Mouse (Mus musculus): Measurements from ENCODE around the gene Nbas.

Gene Nbas

DNA sequence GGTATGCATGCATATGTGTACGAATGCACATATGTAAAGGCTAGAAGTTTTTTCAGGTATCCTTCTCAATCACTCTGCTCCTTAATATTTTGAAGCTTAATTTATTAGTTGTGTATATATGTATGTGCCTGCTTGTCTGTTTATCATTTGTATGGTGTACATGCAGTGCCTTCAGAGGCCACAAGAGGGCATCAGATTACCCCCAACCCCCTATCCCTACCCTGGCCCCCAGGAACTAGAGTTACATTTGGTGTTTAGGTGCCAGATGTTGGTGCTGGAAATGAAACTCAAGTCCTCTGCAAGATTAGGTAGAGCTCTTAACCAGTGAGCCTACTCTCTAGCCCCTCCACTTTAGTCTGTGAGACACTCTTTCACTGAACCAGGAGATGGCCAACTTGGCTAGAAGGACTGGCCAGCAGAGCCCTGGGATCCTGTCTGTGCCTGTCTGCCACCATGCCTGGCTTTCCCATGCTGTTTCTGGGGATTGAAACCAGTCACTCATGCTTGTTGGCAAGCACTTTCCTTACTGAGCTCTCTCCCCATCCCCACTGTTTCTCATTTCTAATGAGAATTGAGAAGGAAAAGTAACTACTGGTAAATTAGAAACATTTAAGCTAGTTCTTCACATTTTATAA, 263.9 kb downstream of the Nbas start:
- no peak for DNase-seq (ENCODE audit: low spot score in 2 of 2)

DNA sequence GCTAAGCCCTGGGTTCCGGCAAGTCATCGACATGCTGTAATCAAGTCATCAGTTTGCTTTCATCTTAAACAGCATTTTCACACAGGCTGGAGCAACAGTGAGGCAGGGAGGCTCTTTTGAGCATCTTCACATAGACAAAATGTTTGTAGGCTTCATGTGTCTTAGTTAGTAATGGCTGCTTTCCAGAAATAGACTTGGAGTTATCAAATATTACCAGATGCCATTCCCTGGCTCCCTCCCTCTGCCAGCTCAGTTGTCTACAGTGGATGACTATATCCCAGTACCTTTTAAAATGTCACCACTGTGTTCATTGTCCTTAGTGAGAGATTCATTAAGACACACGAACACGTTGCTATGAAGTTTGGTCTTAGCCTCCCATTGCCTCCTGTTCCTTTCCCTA, 270.2 kb downstream of the Nbas start:
- no peak for DNase-seq (ENCODE audit: low spot score in 2 of 2)

DNA sequence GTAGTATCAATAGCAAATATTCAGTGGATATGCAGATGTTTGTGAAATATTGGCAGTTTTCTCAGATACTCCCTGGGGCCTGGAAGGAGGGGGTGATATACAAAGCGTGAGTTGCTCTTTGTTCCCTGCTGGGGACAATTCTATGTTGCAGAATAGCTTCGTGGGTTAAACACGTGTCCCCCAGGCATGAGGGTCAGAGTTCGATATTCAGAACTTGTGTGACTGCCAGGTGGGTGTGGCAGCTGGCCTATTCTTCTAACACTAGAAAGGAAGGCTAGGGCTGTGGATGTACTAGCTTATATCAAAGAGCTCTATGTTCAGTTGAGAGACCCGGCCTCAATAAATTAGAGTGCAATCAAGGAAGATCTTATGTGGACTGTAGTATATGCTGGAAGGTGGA, 274.9 kb downstream of the Nbas start:
- DNase-seq (ENCODE audit: low spot score in 2 of 2), result no peak

DNA sequence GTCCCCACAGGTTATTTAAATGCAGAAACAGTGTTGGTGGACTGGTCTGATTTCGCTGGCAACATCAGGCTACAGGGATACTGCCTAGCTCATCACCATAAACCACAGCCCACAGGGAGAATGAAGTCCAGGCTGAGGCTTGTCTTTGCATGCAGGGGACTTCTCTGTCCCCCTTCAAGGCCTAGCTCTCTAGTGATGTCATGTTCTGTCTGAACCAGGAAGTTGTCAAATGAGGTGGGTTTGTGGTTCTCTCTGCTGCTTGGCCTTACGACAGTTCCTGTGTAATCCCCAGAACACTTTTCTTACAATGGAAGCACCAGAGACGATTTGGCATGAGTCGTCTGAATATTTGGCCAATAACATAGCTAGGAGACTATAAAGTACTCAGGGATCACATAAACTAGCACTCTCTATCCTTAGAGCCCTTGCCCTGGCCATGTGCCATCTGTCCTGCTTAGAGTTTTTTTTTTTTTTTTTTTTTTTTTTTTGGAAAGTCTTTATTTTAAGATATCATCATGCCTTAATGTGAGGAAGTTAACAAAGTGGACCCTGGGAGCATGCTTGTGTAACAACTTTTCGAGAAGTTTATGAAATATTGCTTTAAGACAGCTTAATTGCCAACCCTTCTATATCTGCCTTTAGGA, 294.8 kb downstream of the Nbas start:
- no peak for DNase-seq (ENCODE audit: low spot score in 2 of 2)

DNA sequence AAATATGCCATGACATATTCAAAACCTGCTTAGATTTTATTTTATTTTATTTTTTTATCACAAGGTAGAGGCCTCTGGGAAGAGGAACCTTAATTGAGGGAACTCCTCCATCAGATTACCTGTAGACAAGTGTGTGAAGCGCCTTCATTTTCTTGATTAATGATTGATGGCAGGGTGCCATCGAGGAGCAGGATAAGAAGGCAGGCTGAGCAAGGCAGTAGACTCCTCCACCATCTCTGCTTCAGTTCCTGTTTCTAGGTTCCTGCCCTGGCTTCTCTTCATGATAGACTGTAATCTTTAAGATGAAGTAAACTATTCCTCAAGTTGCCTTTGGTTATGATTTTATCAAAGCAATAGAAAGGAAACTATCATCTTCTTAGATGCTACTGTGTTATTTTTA, 295.4 kb downstream of the Nbas start:
- DNase-seq (ENCODE audit: low spot score in 2 of 2), result no peak

DNA sequence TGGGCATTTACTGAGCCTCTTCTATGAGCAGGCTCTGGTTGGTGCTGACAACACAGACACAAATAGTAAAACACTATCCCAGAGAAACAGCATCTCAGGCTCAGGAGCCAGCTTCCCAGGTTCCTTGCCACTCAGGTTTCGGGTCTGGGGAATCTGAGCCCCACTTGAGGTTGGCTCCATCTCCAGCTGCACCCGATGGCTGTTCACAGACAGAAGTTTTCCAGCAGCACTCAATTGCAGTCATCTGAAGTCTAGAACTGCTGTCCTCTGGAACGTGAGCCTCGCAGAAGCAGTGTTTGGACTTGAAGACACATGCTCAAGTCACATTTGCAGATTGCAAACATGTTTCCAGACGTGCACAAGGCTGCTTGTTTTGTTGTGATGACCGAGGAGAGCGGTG, 297.5 kb downstream of the Nbas start:
- DNase-seq (ENCODE audit: low spot score in 2 of 2), result no peak

DNA sequence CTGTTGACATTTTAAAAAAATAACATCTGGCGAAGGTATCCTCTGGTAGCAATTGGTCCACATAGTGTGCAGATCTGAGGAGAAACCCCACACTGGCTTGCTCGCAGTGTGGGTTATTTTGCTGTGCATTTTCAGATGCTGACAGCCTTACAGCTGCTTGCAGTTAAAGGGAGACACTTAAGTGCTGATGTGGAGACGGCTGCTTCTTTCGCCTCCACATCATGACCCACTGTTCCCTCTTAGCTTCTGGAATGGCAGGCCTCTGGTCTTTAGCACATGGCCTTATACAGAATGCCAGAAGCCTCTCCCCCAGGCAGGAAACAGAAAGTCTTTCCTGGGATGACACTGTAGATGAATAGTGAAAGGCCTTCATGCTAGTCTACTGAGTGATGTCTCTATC, 306.2 kb downstream of the Nbas start:
- peak in 1 of 2 experiments; percentile 17 for DNase-seq (ENCODE audit: low spot score in 2 of 2)

DNA sequence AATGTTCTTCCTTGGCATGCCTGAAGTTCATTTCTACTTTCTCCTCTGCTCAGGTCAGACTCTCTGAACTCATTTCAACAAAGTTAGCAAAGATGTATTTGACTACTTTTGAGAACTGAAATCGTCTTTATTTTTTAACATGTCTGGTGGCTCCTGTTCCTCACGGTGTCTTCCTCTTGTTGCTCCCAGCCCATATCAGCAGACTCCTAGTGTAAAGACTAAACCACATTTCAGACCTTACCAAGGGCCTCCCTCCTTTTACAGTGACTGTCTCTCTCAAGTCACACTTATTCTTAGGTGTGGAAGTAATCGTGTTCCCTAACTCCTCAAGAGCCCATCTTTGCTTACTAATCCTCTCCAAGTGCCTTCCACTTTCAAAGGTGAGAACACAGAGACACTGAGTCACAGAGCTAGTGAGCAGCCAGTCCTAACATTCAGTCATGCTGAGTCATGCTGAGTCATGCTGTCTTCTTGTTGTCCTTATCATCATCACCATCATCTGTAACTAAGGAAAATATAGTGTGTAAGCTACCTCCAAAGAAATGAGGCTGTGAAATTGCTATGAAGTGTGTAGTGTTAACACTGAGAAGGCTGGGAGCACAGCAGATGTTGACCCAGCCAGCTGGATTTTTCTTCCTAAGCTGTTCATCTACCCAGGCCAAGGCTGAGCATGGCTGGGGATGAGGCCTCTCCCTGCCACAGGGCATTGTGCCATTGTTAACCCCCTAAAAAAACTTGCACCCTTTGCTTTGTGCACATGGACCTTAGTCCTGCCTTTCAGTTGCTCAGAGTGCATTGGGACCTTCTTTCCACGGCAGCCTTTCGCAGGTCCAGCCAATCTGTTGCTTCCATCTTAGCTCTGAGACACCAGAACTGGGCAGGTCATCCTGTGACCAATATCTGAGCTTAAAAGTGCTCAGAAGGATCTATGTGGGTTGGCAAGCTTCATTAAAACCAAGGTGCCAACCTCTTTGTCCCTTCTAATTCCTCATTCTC, 307.0 kb downstream of the Nbas start:
- peak in 1 of 2 experiments; percentile 18 for DNase-seq (ENCODE audit: low spot score in 2 of 2)

DNA sequence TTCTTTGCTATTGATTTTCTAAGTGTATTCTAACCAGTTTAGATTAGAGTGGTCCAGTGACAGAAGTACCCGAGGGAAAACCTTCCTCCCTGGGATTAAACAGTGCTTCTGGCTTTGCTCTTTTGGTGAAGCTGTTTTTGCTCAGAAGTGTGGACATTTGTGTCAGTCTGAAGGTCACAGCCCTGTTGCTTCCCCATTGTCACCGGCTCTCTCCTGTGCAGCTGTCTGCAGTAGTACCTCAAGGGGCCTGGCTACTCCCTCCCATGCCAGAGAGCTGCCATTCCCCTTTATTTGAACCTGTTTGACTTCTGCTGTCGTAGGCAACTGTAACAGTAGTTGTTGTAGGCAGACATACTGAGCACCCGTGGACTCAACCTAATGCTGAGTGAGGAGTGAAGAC, 307.8 kb downstream of the Nbas start:
- peak in 1 of 2 experiments; percentile 8 for DNase-seq (ENCODE audit: low spot score in 2 of 2)

DNA sequence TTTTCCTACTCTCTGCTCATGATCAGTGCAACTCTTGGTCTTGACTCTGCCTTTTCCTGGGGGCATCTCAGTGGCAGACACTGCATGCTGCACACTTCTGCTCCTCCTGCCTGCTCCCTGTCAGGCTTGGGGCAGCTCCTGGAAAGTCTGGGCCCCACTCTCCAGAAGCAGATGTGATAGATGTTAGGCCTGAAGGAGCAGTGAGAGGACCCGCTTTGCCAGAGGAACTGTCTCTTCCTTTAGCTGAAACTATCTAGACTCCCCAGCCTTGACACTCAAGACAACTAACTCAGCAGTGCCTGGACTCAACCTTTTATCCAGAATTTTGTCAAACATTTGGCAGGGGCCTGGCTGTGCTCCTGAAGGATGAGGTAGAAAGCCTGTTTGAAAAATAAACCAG, 311.9 kb downstream of the Nbas start:
- DNase-seq (ENCODE audit: low spot score in 2 of 2), result no peak

DNA sequence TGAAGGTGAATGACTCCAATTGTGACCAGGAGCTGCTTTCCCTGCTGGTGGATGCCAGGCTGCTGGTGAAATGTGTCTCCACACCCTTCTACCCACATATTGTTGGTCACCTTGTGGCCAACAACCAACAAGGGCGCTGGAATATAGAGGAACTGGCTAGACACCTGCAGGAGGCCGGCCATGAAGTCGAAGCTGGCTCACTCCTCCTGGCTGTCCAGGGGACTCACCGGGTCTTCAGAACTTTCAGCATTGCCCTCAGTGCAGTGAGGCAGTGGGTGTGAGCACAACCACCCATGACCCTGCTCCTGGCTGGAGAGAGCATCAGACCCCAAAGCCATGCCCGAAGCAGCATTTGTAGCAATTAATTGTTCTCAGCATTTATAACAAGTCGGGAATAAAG, 314.5 kb downstream of the Nbas start:
- no peak for DNase-seq (ENCODE audit: low spot score in 2 of 2)

DNA sequence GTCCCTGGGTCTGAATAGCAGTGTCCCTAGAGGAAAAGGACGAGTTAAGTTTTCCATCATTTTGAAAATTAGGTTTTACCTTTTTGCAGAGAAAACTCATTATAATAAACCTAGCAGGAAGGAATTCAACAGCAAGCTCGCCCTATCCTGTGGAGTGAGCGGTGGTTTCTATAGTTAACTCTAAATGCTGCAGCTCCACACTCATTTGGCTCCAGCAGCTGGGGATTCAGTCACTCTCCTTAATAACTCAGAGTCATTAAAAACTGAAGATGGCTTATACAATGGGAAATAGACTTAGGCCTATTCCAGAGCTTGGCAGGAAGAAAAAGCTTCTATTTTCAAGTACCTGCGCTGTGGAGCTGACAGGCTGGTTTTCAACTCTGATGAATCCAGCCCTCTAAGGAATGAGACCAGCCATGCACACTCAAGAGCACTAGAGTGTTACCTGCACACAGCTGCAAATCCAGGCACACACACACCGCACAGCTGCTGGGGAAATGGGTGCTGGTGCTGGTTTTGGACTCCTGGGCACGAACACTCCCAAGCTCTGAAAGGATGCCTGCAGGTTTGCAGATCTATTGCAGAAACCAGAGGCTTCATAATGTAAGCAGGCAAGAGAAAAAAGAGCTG, 316.7 kb downstream of the Nbas start:
- DNase-seq (ENCODE audit: low spot score in 2 of 2), result no peak

DNA sequence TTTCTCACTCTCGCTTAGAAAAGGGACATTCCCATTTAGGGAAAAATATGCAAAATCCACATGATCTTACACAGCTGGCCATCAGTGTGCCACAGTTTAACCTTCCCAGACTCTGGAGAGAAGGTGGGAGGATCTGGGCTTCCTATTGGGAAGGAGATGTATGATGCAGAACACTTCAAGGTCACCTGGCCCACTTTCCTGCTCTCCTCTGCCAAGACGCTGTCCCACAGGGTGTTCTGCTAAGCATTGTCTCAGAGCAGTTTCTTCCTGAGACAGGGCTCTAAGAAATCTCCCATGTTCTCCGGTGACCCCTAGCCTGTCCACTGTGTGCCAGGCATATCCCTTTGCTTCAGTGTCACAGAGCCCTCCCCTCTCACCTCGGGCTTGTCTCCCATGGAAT, 318.7 kb downstream of the Nbas start:
- no peak for DNase-seq (ENCODE audit: low spot score in 2 of 2)

DNA sequence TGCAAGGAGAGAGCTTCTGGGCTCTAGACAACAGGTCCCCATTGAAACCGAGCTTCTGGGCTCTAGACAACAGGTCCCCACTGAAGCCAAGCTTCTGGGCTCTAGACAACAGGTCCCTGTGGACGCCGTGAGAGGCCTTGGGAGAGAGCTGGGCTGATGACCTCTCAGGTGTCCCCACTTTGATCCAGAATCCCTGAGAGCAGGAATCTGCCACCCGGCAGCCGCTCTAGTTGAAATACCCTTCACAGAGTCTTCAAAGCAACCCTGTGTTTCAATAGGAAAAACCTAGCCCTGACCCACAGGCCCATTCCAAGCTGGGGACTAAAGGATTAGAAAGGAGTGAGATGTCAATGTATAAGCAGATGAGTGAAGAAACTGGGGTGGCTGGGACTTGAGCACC, 320.1 kb downstream of the Nbas start:
- DNase-seq (ENCODE audit: low spot score in 2 of 2), result no peak

DNA sequence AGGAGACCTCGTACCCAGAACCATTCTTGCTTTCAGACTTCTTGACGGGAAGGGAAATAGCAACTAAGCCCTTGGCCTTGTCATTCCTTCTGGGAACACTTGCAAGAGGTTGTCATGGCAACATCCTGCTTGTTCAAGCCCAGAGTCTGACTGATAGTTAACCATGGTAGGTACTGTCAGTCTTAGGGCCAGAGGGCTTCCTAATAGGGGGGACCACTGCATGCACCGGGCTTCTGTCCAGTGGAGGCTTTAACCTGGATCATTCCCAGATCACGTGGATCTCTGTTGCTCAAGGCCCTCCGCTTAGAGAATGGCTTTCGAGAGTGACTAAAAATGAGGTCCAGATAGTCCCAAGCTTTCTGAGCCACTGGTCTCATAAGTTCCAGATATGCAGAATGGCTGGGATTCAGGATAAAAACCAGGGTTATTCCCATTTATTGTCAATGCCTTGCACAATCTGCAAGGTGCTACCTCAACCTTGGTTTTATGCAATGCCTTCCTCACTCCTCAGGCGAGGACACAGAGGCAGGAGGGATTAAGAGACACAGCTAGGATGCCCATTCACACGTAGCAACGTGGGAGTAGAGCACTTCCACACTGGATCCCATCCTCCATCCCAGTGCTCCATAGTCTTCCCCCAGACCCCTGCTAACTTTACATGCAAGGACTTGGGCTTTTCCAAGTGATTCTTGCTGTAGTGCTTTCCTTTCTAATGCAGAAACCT, 326.0 kb downstream of the Nbas start:
- peak; percentile 45 to 67 for DNase-seq (ENCODE audit: low spot score in 2 of 2)

DNA sequence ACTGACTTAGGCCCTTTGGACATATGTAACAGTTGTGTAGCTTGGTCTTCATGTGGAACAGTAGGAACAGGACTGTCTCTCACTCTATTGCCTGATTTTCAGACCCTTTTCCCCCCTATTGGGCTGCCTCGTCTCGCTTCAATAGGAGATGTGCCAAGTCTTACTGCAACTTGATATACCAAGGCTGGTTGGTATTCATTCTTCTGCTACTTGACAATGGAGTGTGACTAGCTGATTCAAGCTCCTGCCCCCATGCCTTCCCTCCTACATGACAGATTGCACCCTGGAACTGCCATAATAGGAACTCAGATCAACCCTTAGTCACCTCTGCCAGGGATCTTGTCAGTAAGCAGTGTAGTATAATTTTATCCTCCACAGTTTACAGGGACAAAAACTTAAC, 328.1 kb downstream of the Nbas start:
- DNase-seq (ENCODE audit: low spot score in 2 of 2), result no peak

DNA sequence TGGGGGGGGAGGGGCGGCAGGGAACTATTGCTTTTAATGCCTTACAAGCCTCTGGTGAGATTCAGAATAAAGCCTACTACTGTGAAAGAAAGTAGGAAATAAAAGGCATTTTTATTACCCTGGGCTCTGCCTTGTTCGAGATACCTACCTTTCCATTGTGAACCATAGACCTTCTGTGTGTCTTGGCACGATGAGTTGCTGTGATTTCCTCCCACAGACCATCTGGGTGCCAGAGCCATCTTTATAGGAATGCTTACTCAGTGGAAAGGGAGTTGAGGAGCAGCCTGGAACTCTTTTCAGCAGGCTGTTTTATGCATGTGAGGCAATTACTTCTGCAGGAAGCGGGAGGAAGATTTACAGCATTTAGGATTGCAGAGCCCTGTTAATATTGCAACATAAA, 329.6 kb downstream of the Nbas start:
- peak; percentile 66 to 84 for DNase-seq (ENCODE audit: low spot score in 2 of 2)

DNA sequence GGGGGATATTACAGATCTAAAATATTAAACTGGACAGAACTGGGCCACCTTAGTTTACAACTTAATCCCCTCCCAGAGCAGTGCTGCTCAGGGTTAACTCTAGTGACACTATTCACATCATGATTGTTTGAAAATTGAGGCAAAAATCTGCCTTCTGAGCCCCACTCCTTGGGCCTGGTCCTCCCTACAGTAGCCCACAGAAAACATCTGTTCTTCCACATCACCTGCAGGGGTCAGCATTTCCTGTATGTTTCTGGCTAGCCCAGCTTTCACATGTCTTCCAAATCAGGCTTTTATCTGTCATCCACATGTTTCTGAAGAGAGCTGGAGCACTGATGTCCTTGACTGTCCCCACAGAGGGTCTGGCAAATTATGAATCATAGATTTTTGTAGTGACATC, 333.5 kb downstream of the Nbas start:
- peak in 1 of 2 experiments; percentile 35 for DNase-seq (ENCODE audit: low spot score in 2 of 2)

DNA sequence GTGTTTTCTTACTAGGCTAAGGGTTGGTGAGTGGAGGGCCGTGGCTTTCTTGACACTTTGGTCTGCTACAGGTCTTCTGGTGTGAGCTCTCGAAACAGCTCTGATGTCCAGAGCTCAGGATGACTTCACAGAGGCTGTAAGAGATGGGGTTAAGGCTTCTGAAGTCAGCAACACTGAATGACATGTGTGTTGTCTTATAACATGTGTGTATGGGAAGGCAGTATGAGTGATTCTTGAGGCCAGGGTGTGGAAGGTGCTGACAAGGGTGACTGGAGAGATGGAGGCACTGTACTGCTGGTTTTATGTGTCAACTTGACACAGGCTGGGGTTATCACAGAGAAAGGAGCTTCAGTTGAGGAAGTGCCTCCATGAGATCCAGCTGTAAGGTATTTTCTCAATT, 338.1 kb downstream of the Nbas start:
- no peak for DNase-seq (ENCODE audit: low spot score in 2 of 2)

DNA sequence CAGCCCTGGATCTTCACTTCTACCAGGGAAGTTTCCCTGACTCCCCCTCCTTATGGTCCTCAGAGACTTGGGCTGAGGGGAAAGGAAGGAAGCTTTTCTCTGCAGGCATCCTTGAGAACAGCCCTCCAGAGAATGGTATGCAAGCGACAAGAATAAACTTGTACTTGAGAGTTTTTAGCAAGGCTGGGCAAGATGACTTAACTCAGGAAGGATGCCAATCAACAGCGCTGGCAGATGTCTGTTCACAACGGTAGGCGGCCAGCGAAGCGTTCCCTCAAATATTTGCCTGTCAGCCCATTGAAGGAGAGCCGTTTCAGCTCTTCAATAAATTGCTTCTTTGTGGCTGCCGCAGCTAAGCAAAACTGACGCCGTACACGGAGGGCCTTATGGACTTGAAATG, 340.1 kb downstream of the Nbas start:
- peak; percentile 57 to 65 for DNase-seq (ENCODE audit: low spot score in 2 of 2)

DNA sequence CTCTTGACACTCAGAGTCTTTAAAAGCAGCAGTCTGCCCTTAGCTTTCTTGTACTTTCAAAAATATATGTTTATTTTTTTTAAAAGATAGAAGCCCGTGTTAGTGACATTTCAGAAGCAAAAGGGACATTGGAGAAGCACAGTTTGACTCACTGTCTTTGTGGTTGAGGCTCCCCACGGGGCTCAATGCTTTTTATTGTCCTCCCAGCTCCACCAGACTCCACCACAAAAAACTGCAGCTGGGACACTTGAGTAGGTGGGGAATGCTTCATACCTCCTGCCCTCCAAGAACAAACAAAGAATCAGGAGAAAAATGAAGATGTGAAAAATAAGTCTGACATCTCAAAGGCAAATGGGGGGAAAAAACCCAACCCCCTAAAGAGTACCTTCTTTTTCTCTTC, 344.1 kb downstream of the Nbas start:
- DNase-seq (ENCODE audit: low spot score in 2 of 2), result no peak

DNA sequence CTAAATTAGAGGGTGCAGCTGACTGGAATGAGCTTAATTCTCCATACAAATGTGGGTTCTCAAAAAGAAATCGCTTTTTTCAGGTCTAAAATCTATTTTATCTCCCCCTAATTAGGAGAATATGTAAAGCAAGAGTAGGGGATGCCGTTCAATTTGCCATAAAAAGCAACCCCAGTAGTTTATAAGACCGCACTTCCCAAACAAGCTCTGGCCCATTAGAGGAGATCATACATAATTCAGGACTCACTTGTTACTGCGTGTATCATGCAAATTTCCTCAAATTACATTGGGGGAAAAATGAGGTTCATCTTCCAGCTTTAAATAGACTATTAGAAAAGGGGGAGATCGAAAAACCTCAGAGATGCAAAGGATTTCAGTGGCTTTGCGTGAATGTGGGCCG, 346.7 kb downstream of the Nbas start:
- DNase-seq (ENCODE audit: low spot score in 2 of 2), result no peak

Data from right cerebral cortex, postnatal 10 days (tissue).